Mouse (Mus musculus) c-Kit-negative CD71-positive TER-119-positive erythroid progenitor cells, embryonic 14.5 days (primary cell): ENCODE measurements around the gene Tox2.

ENCODE experiments used
- DNase-seq: peaks from one replicate; pipeline ENCODE4 v3.0.0-alpha.2; 2013; ENCODE audit warnings: low read depth, low spot score

Gene Tox2

GRCm38 (mm10) chr2:163202884-163203634 is at the start of gene Tox2:
TSS of gene Tox2 (plus strand) at chr2:163203125.
- DNase-seq: no peak

GRCm38 (mm10) chr2:163154673-163155072 is 48.3 kb upstream of the Tox2 start:
- DNase-seq: no peak

GRCm38 (mm10) chr2:163158979-163159378 is 43.9 kb upstream of the Tox2 start:
- no peak for DNase-seq

- no peak for DNase-seq
These were observed 38.4 kb upstream of the Tox2 start for GRCm38 (mm10) chr2:163164461-163164990.

- DNase-seq: no peak
These were observed 36.7 kb upstream of the Tox2 start for GRCm38 (mm10) chr2:163166067-163166805.

GRCm38 (mm10) chr2:163171891-163172290 is 31.0 kb upstream of the Tox2 start:
- DNase-seq: no peak

- no peak for DNase-seq
These were observed 28.9 kb upstream of the Tox2 start for GRCm38 (mm10) chr2:163174066-163174465.

GRCm38 (mm10) chr2:163175831-163176230 is 27.1 kb upstream of the Tox2 start:
- no peak for DNase-seq

- DNase-seq: no peak
These were observed 26.4 kb upstream of the Tox2 start for GRCm38 (mm10) chr2:163176502-163176901.

- no peak for DNase-seq
These were observed 15.4 kb upstream of the Tox2 start for GRCm38 (mm10) chr2:163187552-163187951.

GRCm38 (mm10) chr2:163189596-163189995 is 13.3 kb upstream of the Tox2 start:
- DNase-seq: no peak

GRCm38 (mm10) chr2:163190004-163190441 is 12.9 kb upstream of the Tox2 start:
- no peak for DNase-seq

- DNase-seq: no peak
These were observed 10.4 kb upstream of the Tox2 start for GRCm38 (mm10) chr2:163192485-163192884.

GRCm38 (mm10) chr2:163194015-163194414 is 8.9 kb upstream of the Tox2 start:
- no peak for DNase-seq

GRCm38 (mm10) chr2:163194543-163194942 is 8.4 kb upstream of the Tox2 start:
- no peak for DNase-seq

- no peak for DNase-seq
These were observed 7.7 kb upstream of the Tox2 start for GRCm38 (mm10) chr2:163195106-163195833.

- no peak for DNase-seq
These were observed 7.1 kb upstream of the Tox2 start for GRCm38 (mm10) chr2:163195834-163196145.

- DNase-seq: no peak
These were observed 1.0 kb upstream of the Tox2 start for GRCm38 (mm10) chr2:163201897-163202296.

- DNase-seq: no peak
These were observed 407 bp upstream of the Tox2 start for GRCm38 (mm10) chr2:163202553-163202883.

GRCm38 (mm10) chr2:163203635-163204547 is 966 bp downstream of the Tox2 start:
- DNase-seq: no peak

- no peak for DNase-seq
These were observed 1.8 kb downstream of the Tox2 start for GRCm38 (mm10) chr2:163204548-163205261.
